Mouse (Mus musculus) frontal cortex, adult 2 months (tissue): ENCODE measurements around the gene Palb2. TPM values are rescaled to one million over a fixed set of nuclear protein-coding genes. Genes with fewer than 3 reads are reported as not detected.

Experiments used
- DNase-seq, 2 experiments: peaks; one replicate each; pipeline ENCODE4 v3.0.0; 2022; ENCODE audit warnings: low spot score in 1 of 2; ENCODE audit errors: extremely low spot score in 1 of 2
- polyA plus RNA-seq: library from polyadenylated mRNA; depleted of rRNA; stranded (reverse); fragments of >200 nt; gene quantifications from 2 replicates; pipeline ENCODE4 v1.2.3, GENCODE M21; 2012; rRNA removed

Palb2 gene
- polyA plus RNA-seq, 1 experiment = 2.1 TPM

- DNase-seq = peak in 1 of 2 experiments; percentile 29
Observed at GRCm38 (mm10) chr7:122101014-122101746, 31.6 kb downstream of the Palb2 start.

- peak in 1 of 2 experiments; percentile 58 for DNase-seq
Observed at GRCm38 (mm10) chr7:122099222-122099621, 33.6 kb downstream of the Palb2 start.

- no peak for DNase-seq
Observed at GRCm38 (mm10) chr7:122098009-122098408, 34.8 kb downstream of the Palb2 start.

- no peak for DNase-seq
Observed at GRCm38 (mm10) chr7:122094564-122095330, 38.0 kb downstream of the Palb2 start.

- DNase-seq = no peak
Observed at GRCm38 (mm10) chr7:122087195-122087982, 45.4 kb downstream of the Palb2 start.

GRCm38 (mm10) chr7:122081071-122081470, 51.7 kb downstream of the Palb2 start:
- DNase-seq = no peak

- no peak for DNase-seq
Observed at GRCm38 (mm10) chr7:122079798-122080554, 52.8 kb downstream of the Palb2 start.

GRCm38 (mm10) chr7:122074374-122074773, 58.4 kb downstream of the Palb2 start:
- no peak for DNase-seq

GRCm38 (mm10) chr7:122067517-122068381, 65.0 kb downstream of the Palb2 start:
- DNase-seq = no peak

- DNase-seq = peak; percentile 96 to 98
Observed at GRCm38 (mm10) chr7:122066945-122067516, 65.8 kb downstream of the Palb2 start, which contains the start of the genes Ubfd1 and Ears2. TSS of gene Ubfd1 (plus strand) at chr7:122067175. TSS of gene Ears2 (minus strand) at chr7:122067263.

GRCm38 (mm10) chr7:122066102-122066944, 66.5 kb downstream of the Palb2 start:
- no peak for DNase-seq

GRCm38 (mm10) chr7:122065656-122066055, 67.1 kb downstream of the Palb2 start:
- DNase-seq = no peak

Other genes starting within 250 kb of the Palb2 start
- 31.3 and 33.4 TPM in 2 replicates for gene Cog7, start 151.3 kb downstream of the Palb2 start, polyA plus RNA-seq
- 29.2 and 34.3 TPM in 2 replicates for gene Gga2, start 111.8 kb downstream of the Palb2 start, polyA plus RNA-seq
- 40.0 and 42.5 TPM in 2 replicates for gene Ubfd1, start 65.8 kb downstream of the Palb2 start, polyA plus RNA-seq
- gene Ears2, start 65.7 kb downstream of the Palb2 start, polyA plus RNA-seq = 5.6 and 6.0 TPM in 2 replicates
- 231 and 248 TPM in 2 replicates for gene Ndufab1, start 31.1 kb downstream of the Palb2 start, polyA plus RNA-seq
- gene Dctn5, start 56 bp upstream of the Palb2 start, polyA plus RNA-seq = 121 and 123 TPM in 2 replicates
- 3.1 and 3.4 TPM in 2 replicates for gene Plk1, start 26.5 kb upstream of the Palb2 start, polyA plus RNA-seq
- 0.17 and 0.20 TPM in 2 replicates for gene Ern2, start 53.2 kb upstream of the Palb2 start, polyA plus RNA-seq
- gene Chp2, start 86.5 kb upstream of the Palb2 start, polyA plus RNA-seq = 2.2 and 2.7 TPM in 2 replicates
- 502 and 539 TPM in 2 replicates for gene Prkcb, start 155.8 kb upstream of the Palb2 start, polyA plus RNA-seq